ENCODE assay signal across 17 mouse cellular contexts in the genomic region with DNA sequence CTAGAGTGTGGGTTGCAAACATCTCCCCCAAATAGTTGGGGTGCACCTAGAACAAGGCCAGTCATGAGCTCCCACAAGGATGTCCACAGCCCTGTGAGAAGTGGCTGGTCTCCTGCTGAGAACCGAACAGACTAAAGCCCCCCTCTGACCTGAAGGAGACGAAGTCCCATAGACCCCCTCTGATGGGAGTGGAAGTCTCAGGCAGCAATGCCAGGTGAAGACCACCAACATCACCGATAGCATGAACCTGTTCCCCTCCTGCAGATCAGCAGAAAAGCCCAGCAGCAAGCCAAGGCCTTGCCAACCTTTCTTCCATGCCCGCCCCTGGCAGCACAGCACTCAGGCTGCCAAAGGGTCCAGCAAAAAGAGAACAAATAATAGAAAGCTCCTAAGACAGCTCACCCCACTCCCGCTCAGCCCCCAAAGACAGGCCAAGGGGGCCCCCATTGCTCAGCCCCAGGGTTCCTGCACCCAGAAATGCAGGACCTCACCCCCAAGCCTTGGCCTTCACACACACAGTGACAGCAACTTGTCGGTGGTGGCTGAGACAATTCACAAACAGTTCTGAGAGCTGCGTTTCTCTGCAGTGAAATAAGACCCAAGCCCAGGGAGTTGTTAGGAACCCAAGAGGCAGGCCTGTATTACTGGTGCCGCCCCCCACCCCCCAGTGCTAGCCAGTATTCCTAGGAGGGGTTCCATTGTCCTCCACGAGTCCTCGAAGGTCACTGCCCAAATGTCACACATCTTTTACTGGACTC. TPM values are rescaled to one million over a fixed set of nuclear protein-coding genes. Genes with fewer than 3 reads are reported as not detected.
A peak's percentile ranks its signal among the peaks of the same experiment; 100 is the strongest.
DNase-seq lines count a peak whose midpoint lies in the region; ATAC-seq and TF ChIP-seq lines count a peak whose summit lies in the region.
"Had no signal": no experiment of that assay in that cellular context is flagged by ENCODE, and none has a peak within 500 bp of the region (broad histone marks: within the 10 kb centered on the region; RNA-seq: fewer than 3 reads in every experiment).

No protein-coding gene starts in this region.

- peak overlapping the region; percentile 86 for H3K27ac ChIP-seq in heart, embryonic 10.5 days
- H3K27ac ChIP-seq in liver, embryonic 11.5 days (ENCODE audit: low read depth, low read length), result peak overlapping the region; percentile 19; the same call in 1 of the 2 replicates
- H3K27ac ChIP-seq in liver, postnatal 0 days (ENCODE audit: low read depth), result no peak overlapping the region
- H3K27ac ChIP-seq in embryonic facial prominence, embryonic 13.5 days, result peak overlapping the region; percentile 98
- H3K27ac ChIP-seq in macrophage, result peak overlapping the region; percentile 96

- TF ChIP-seq EP300 in liver, postnatal 0 days (IDR thresholded peaks at IDR 0.05; ENCODE audit: low read depth), result no peak

- no peaks in the 10 kb centered on the region for H3K27me3 ChIP-seq in heart, embryonic 10.5 days (ENCODE audit: insufficient read depth, poor library complexity, severe bottlenecking)
- H3K27me3 ChIP-seq in liver, embryonic 11.5 days (replicated peaks; ENCODE audit: control insufficient read depth, insufficient read depth, low read length), result no peaks in the 10 kb centered on the region
- no peaks in the 10 kb centered on the region for H3K27me3 ChIP-seq in liver, postnatal 0 days (ENCODE audit: insufficient read depth, low read length)
- H3K27me3 ChIP-seq in embryonic facial prominence, embryonic 13.5 days, result no peaks in the 10 kb centered on the region
- H3K27me3 ChIP-seq: midbrain, embryonic 13.5 days had no signal

- 65% methylated on average over 10 of the region's 10 CpGs for WGBS in heart, embryonic 10.5 days
- WGBS in liver, embryonic 11.5 days, result 80% methylated on average over 10 of the region's 10 CpGs
- 83% methylated on average over 10 of the region's 10 CpGs for WGBS in liver, postnatal 0 days (ENCODE audit: insufficient replicate concordance)
- WGBS in embryonic facial prominence, embryonic 13.5 days, result 44% methylated on average over 10 of the region's 10 CpGs
- WGBS in macrophage (ENCODE audit: missing documents), result 94% methylated on average over 10 of the region's 10 CpGs

- no peak overlapping the region for H3K9ac ChIP-seq in liver, embryonic 11.5 days (ENCODE audit: low read depth, low read length)
- no peak overlapping the region for H3K9ac ChIP-seq in liver, postnatal 0 days (replicated peaks)
- peak overlapping the region; percentile 51 for H3K9ac ChIP-seq in embryonic facial prominence, embryonic 13.5 days
- H3K9ac ChIP-seq: midbrain, embryonic 13.5 days had no signal

- no peak for ATAC-seq in liver, embryonic 11.5 days (replicated peaks; ENCODE audit: low FRiP score)
- ATAC-seq in liver, postnatal 0 days, result no peak
- ATAC-seq in embryonic facial prominence, embryonic 13.5 days (ENCODE audit: insufficient number of reproducible peaks, insufficient read depth, low FRiP score, low TSS enrichment, low read depth), result no peak
- no peak for ATAC-seq in inflammation-experienced regulatory T-cells, adult 6 months
- ATAC-seq: midbrain, embryonic 13.5 days had no signal

- H3K4me3 ChIP-seq in heart, embryonic 10.5 days, result peak overlapping the region; percentile 32; the same call in 1 of the 2 replicates
- no peak overlapping the region for H3K4me3 ChIP-seq in liver, embryonic 11.5 days (ENCODE audit: low read depth, low read length)
- H3K4me3 ChIP-seq in liver, postnatal 0 days (ENCODE audit: low read depth, low read length), result no peak overlapping the region
- no peak overlapping the region for H3K4me3 ChIP-seq in embryonic facial prominence, embryonic 13.5 days
- H3K4me3 ChIP-seq in macrophage (ENCODE audit: inconsistent target), result no peak overlapping the region
- H3K4me3 ChIP-seq: erythroblast, embryonic 14.5 days; midbrain, embryonic 13.5 days had no signal

- H3K79me2 ChIP-seq in macrophage (ENCODE audit: inconsistent target), result no peaks in the 10 kb centered on the region

- no peak for DNase-seq in heart, embryonic 10.5 days (ENCODE audit: low spot score)
- DNase-seq in heart, adult 8-10 months (ENCODE audit: low spot score), result no peak
- no peak for DNase-seq in liver, embryonic 11.5 days (ENCODE audit: low spot score)
- no peak for DNase-seq in liver, postnatal 0 days
- no peak for DNase-seq in cerebellum, adult 9-10 months
- DNase-seq: adrenal gland, postnatal 14 days; B cell, adult 2 months; cerebellum, postnatal 36 days; kidney, adult 2 months; left cerebral cortex, postnatal 4 days; lung, postnatal 14 days; thymus, adult 2 months had no signal

- no peak for TF ChIP-seq CTCF in liver, postnatal 0 days (IDR thresholded peaks at IDR 0.05; ENCODE audit: low read depth)

- no peaks in the 10 kb centered on the region for H3K9me3 ChIP-seq in heart, embryonic 10.5 days
- H3K9me3 ChIP-seq in liver, embryonic 11.5 days (ENCODE audit: control insufficient read depth, low read length), result no peaks in the 10 kb centered on the region
- H3K9me3 ChIP-seq in liver, postnatal 0 days (ENCODE audit: low read length), result no peaks in the 10 kb centered on the region
- no peaks in the 10 kb centered on the region for H3K9me3 ChIP-seq in embryonic facial prominence, embryonic 13.5 days
- H3K9me3 ChIP-seq: midbrain, embryonic 13.5 days had no signal

- no peaks in the 10 kb centered on the region; the same call in 1 of the 2 replicates for H3K36me3 ChIP-seq in heart, embryonic 10.5 days
- H3K36me3 ChIP-seq in liver, embryonic 11.5 days (ENCODE audit: control insufficient read depth, insufficient read depth, low read length), result no peaks in the 10 kb centered on the region
- no peaks in the 10 kb centered on the region for H3K36me3 ChIP-seq in liver, postnatal 0 days (replicated peaks; ENCODE audit: insufficient read depth, low read length)
- no peaks in the 10 kb centered on the region for H3K36me3 ChIP-seq in embryonic facial prominence, embryonic 13.5 days
- H3K36me3 ChIP-seq in macrophage (ENCODE audit: inconsistent target), result no peaks in the 10 kb centered on the region
- H3K36me3 ChIP-seq: midbrain, embryonic 13.5 days had no signal

- no peak overlapping the region for H3K4me2 ChIP-seq in liver, embryonic 11.5 days
- H3K4me2 ChIP-seq in liver, postnatal 0 days (ENCODE audit: low read depth, low read length), result no peak overlapping the region
- peak overlapping the region; percentile 47 for H3K4me2 ChIP-seq in embryonic facial prominence, embryonic 13.5 days
- H3K4me2 ChIP-seq: midbrain, embryonic 13.5 days had no signal

- peaks cover 74% of the 10 kb centered on the region for H3K4me1 ChIP-seq in heart, embryonic 10.5 days
- peaks cover 26% of the 10 kb centered on the region for H3K4me1 ChIP-seq in liver, embryonic 11.5 days (replicated peaks; ENCODE audit: control insufficient read depth, insufficient read depth, low read length)
- no peaks in the 10 kb centered on the region for H3K4me1 ChIP-seq in liver, postnatal 0 days (ENCODE audit: insufficient read depth)
- peaks cover 98% of the 10 kb centered on the region for H3K4me1 ChIP-seq in embryonic facial prominence, embryonic 13.5 days

RNA-seq across cellular contexts. Expression of a gene that starts 13.0 kb away (rescaled TPM):
- polyA plus RNA-seq in heart, embryonic 10.5 days (2016; fragmentation: Nextera tagmentation; extraction: Ambion mirVana), result 14.4 and 21.0 TPM in 2 replicates
- total RNA-seq in heart, adult 8-10 months (2022), result 10 to 100 TPM; 53.4 to 67.0 (median 62.7) TPM
- 17.8 and 18.1 TPM in 2 replicates for polyA plus RNA-seq in liver, embryonic 11.5 days (2014; fragmentation: Nextera tagmentation; extraction: Ambion mirVana)
- 3.4 TPM in 2 replicates for polyA plus RNA-seq in liver, postnatal 0 days (2015; fragmentation: Nextera tagmentation; extraction: Ambion mirVana)
- 40.3 and 40.6 TPM in 2 replicates for polyA plus RNA-seq in embryonic facial prominence, embryonic 13.5 days (2015; fragmentation: Nextera tagmentation; extraction: Ambion mirVana)
- 10 to 100 TPM in 19 of 26 experiments, 1 to 10 TPM in 7; 4.1 to 46.7 (median 12.6) TPM for total RNA-seq in macrophage (2018; cell fraction: chromatin; rRNA removed)
- 10 to 100 TPM; 32.4 to 87.1 (median 54.1) TPM for total RNA-seq in macrophage (2018; cell fraction: cytosol; rRNA removed)
- 10 to 100 TPM; 16.5 to 77.6 (median 30.5) TPM for total RNA-seq in macrophage (2018; cell fraction: nucleus; rRNA removed)
- 58.0 to 112 TPM (median 63.3 TPM) in 3 replicates for polyA plus RNA-seq in macrophage (2018)
- polyA plus RNA-seq in inflammation-experienced regulatory T-cells, adult 6 months (2017; shearing (Covaris generic)), result 10 to 100 TPM; 20.2 to 22.2 (median 21.4) TPM
